Mouse (Mus musculus): ENCODE data around the gene Klhdc8b.

The Klhdc8b gene

GRCm38 (mm10) chr9:108481520-108482210 is 20.3 kb upstream of the Klhdc8b start:
- DNase-seq (ENCODE audit: low spot score in 2 of 2): no peak

GRCm38 (mm10) chr9:108480813-108481519 is 19.6 kb upstream of the Klhdc8b start:
- no peak for DNase-seq (ENCODE audit: low spot score in 2 of 2)

- no peak for DNase-seq (ENCODE audit: low spot score in 2 of 2)
These were observed 18.5 kb upstream of the Klhdc8b start, which contains the start of gene Lamb2 for GRCm38 (mm10) chr9:108479721-108480351. Lamb2 (plus strand) TSS chr9:108479736.

- no peak for DNase-seq (ENCODE audit: low spot score in 2 of 2)
These were observed 17.9 kb upstream of the Klhdc8b start for GRCm38 (mm10) chr9:108479241-108479640.

GRCm38 (mm10) chr9:108478638-108479156 is 17.3 kb upstream of the Klhdc8b start:
- peak in 1 of 2 experiments; percentile 61 for DNase-seq (ENCODE audit: low spot score in 2 of 2)

- DNase-seq (ENCODE audit: low spot score in 2 of 2): no peak
These were observed 13.1 kb upstream of the Klhdc8b start for GRCm38 (mm10) chr9:108474528-108474927.

- DNase-seq (ENCODE audit: low spot score in 2 of 2): no peak
These were observed 8.5 kb upstream of the Klhdc8b start for GRCm38 (mm10) chr9:108469845-108470244.

GRCm38 (mm10) chr9:108469430-108469829 is 8.0 kb upstream of the Klhdc8b start:
- no peak for DNase-seq (ENCODE audit: low spot score in 2 of 2)

- no peak for DNase-seq (ENCODE audit: low spot score in 2 of 2)
These were observed 4.8 kb upstream of the Klhdc8b start for GRCm38 (mm10) chr9:108466219-108466618.

- DNase-seq (ENCODE audit: low spot score in 2 of 2): no peak
These were observed 2.3 kb upstream of the Klhdc8b start for GRCm38 (mm10) chr9:108463713-108464112.

GRCm38 (mm10) chr9:108462192-108462591 is 811 bp upstream of the Klhdc8b start:
- DNase-seq (ENCODE audit: low spot score in 2 of 2): no peak

GRCm38 (mm10) chr9:108461675-108462074 is 294 bp upstream of the Klhdc8b start:
- DNase-seq (ENCODE audit: low spot score in 2 of 2): no peak

- peak; percentile 76 to 87 for DNase-seq (ENCODE audit: low spot score in 2 of 2)
These were observed 832 bp downstream of the Klhdc8b start, which contains the start of gene Ccdc71 for GRCm38 (mm10) chr9:108460319-108461178. Ccdc71 (plus strand) TSS chr9:108460527.

GRCm38 (mm10) chr9:108459939-108460318 is 1.5 kb downstream of the Klhdc8b start:
- DNase-seq (ENCODE audit: low spot score in 2 of 2): no peak

- DNase-seq (ENCODE audit: low spot score in 2 of 2): no peak
These were observed 4.4 kb downstream of the Klhdc8b start for GRCm38 (mm10) chr9:108456953-108457352.

GRCm38 (mm10) chr9:108455747-108456571 is 5.4 kb downstream of the Klhdc8b start:
- no peak for DNase-seq (ENCODE audit: low spot score in 2 of 2)

GRCm38 (mm10) chr9:108454429-108454828 is 7.0 kb downstream of the Klhdc8b start:
- no peak for DNase-seq (ENCODE audit: low spot score in 2 of 2)

- DNase-seq (ENCODE audit: low spot score in 2 of 2): no peak
These were observed 7.9 kb downstream of the Klhdc8b start for GRCm38 (mm10) chr9:108453458-108453857.

GRCm38 (mm10) chr9:108452911-108453310 is 8.5 kb downstream of the Klhdc8b start:
- no peak for DNase-seq (ENCODE audit: low spot score in 2 of 2)

- DNase-seq (ENCODE audit: low spot score in 2 of 2): peak; percentile 91 to 93
These were observed 9.0 kb downstream of the Klhdc8b start for GRCm38 (mm10) chr9:108452291-108452906.
